Mouse (Mus musculus) adrenal gland, postnatal 4 days (tissue): ENCODE measurements around the gene Plcb3. TPM values are rescaled to one million over a fixed set of nuclear protein-coding genes. Genes with fewer than 3 reads are reported as not detected.

Source experiments
- DNase-seq, 2 experiments: peaks; one replicate each; pipeline ENCODE4 v3.0.0; 2021 to 2022; ENCODE audit warnings: low spot score in 2 of 2, mixed read lengths in 2 of 2
- total RNA-seq, 2 experiments: library from RNA; stranded (reverse); gene quantifications; 2 replicates each; pipeline ENCODE4 v1.2.3; 2021

Gene Plcb3
- total RNA-seq, 2 experiments from 2014 or later: 63.7 to 66.2 TPM

- DNase-seq: no peak
These were observed 2.6 kb downstream of the Plcb3 start for GRCm38 (mm10) chr19:6973581-6974190.

DNA sequence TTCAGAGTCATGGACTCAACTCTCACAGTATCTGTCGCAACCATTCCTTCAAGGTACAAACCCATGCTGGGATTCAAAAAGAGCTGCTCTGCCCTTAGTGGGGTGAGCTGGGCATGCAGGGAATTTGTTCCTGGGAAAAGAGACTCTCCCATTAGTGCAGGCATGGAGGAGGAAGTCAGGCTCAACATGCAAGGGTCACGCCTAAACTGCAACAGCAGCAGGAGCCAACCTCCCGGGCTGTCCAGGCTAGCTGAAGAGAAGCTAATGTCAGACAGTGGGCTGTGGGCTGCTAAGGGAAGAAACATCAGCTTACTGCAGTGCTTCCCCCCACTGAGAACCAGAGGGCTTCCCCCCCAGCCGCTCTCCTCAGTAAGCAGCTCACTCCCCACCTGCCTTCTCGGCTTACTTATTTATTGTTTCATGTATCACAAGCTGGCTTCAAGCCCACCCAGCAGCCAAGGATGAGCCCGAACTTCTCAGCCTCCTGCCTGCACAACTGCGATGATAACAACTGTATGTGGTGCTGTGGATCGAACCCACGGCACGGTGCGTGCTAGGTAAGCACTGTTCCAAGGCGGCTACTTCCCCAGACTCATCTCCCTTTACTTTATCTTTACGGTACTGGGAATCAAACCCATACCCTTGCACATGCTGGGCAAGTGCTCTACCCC lies 3.9 kb downstream of the Plcb3 start:
- no peak for DNase-seq

GRCm38 (mm10) chr19:6971644-6972043 lies 4.6 kb downstream of the Plcb3 start:
- DNase-seq: no peak

GRCm38 (mm10) chr19:6970460-6971085 lies 5.7 kb downstream of the Plcb3 start:
- DNase-seq: no peak

DNA sequence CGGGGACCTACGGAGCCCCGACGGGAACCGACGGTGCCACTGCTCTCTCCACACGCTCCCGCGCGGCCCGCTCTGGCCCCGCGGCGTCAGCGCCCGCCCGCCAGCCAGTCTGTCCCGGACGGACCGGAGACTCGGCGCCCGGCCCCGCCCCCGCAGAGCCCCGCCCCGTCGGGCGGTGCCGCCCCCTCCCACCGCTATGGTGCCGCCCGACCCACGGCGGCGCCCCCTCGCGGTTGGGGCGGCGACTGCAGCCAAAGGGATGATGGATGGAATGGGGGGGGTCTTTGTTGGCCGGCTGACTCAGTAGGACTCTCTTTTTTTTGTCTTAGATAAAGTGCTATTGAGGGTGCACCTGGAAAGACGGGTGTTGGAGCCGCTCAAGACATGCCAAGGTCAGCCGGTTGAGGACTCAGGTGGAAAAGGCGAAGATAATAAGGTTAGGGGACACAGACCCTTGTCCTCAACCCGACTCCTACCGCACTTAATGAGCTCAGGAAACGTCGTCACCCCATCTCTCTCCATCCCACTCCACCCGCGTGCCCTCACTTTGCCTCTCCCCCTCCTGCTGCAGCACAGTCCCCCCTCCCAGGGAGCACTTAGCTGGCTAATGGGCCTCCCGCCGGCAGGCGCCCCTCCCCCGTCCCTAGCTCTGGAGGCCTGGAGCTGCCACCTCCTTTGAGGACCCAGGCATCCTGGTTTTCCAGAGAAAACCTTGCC lies 6.4 kb downstream of the Plcb3 start:
- DNase-seq: peak; percentile 66 to 73

- DNase-seq: no peak
These were observed 7.0 kb downstream of the Plcb3 start for GRCm38 (mm10) chr19:6969291-6969664.

- no peak for DNase-seq
These were observed 7.6 kb downstream of the Plcb3 start for GRCm38 (mm10) chr19:6968491-6969271.

GRCm38 (mm10) chr19:6956461-6956860 lies 19.8 kb downstream of the Plcb3 start:
- no peak for DNase-seq

DNA sequence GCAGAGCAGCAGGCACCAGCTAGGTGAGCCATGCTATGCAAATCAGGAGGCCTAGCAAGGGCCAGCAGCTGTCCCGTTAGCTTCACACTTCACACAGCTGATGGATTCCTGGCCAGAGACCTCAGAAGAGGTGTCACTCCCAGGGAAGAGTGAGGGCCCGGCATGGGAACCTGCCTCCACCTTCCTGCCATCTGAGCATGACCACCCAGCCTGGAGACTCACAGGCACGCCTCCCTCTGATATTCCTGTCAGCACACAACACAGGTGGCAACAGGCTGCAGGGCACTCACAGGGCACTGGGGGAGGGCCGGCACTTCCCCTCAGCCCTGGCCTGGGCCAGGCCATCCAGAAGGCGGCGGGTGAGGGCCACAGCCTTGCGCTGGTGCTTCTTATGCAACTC lies 20.8 kb downstream of the Plcb3 start:
- no peak for DNase-seq

DNA sequence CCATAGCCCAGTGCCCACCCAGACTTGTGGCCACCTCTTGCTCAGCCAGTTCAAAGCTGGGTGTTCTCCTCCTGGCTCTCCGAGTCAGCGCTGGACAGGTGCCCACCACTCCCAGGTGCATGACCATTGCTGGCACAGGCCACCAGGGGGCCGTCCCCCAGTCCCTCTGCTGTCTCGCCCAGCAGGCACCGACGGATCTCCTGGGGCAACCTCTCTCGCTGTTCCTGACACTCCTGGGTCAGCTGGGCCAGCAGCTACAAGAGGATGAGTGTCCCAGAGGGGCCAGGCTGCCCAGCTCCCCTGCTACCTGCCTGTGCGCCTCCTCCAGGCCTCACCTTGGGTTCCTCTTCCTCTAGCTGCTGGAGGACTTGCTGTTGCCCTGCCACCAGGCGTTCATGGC lies 22.2 kb downstream of the Plcb3 start:
- no peak for DNase-seq

DNA sequence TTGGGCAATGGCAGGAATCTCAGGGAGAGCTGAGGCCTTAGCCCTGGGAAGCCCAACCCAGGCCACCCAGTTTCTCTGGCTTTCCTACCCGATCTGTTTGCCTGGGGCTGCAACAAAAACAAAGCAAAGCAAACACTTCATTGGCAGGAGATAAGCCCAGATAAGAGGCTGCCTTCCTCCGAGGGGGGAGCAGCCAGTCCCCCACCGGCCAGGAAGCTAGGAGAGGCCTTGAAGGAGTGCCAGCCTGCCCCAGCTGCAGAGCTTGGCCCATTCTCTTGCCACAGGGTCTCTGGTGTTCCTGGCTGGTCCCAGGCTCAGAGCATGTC lies 23.6 kb downstream of the Plcb3 start:
- DNase-seq: peak in 1 of 2 experiments; percentile 49

DNA sequence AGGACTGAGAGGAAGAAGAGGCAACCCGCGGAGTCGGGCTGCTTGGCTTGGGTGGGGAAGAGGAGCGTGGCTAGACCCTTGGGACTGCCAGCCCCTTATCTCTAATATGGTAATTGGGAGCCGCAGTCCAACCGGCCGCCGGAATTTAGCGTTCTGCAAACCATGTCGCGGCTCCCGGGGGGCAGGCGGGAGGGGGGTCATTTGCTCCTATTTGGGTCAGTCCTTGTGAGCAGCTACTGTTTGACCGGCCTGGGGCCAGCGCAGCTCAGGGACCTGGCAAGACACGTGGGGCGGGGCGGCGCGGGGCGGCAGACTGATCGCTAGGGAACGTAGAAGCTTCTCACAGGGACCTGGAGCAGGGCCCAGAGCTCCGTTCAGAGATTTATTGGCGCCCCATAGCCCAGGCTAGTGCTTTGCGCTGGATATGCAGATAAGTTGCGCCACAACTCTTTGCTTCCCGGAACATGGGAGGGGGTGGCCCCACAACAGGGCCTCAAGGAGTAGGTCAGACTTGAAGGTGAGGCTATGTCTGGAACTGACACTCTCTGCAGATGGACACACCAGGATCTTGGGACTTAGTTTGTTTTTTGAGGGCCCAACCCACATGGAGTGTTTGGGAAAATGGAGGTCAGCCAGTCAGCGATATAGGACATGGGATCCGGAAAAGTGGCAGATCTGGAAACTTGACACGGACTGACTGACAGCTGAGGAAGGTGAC lies 24.1 kb downstream of the Plcb3 start:
- peak; percentile 71 to 73 for DNase-seq

GRCm38 (mm10) chr19:6951381-6951968 lies 24.8 kb downstream of the Plcb3 start:
- peak; percentile 70 to 83 for DNase-seq

- no peak for DNase-seq
These were observed 25.6 kb downstream of the Plcb3 start for GRCm38 (mm10) chr19:6950613-6951153.

- no peak for DNase-seq
These were observed 26.3 kb downstream of the Plcb3 start for GRCm38 (mm10) chr19:6949951-6950350.

DNA sequence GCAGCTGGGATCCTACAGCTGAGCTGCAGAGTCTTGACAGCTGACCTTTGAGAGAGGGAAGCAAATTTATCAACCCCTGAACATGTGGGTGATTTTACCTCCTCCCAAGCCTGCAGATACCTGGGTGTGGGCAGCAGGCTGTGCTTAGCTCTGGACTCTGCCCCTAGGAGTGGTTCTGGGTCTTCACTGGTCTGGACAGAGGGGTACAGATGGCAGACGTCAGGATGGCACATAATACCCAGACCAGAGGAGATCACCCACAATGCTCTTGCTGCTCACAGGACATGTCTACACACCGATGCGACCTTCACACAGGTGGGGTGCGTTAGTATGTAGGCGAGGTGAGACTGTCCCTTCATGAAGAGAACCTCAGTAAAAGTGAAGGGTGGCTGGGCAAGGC lies 26.7 kb downstream of the Plcb3 start:
- DNase-seq: no peak

- DNase-seq: no peak
These were observed 28.1 kb downstream of the Plcb3 start for GRCm38 (mm10) chr19:6948186-6948585.

GRCm38 (mm10) chr19:6947742-6948141 lies 28.5 kb downstream of the Plcb3 start:
- no peak for DNase-seq

DNA sequence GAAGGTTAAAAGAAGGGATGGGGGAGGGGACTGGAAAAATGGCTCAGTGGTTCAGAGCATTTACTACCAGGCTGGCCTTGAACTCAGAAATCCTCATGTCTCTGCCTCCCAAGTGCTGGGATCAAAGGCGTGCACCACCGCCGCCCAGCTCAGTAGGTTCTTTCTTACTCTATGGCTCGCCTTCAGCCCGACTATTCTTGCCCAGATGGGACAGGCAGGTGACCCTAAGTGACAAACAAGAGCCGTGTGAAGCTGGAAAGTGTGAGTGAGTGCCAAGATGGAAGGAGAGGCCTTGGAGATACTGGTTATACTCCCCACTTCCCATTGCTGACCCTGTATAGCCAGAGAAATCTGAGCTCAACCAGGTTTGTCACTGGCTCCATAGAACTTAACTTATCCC lies 32.6 kb downstream of the Plcb3 start:
- DNase-seq: no peak

- DNase-seq: no peak
These were observed 33.5 kb downstream of the Plcb3 start for GRCm38 (mm10) chr19:6942764-6943163.
